Mouse (Mus musculus): Measurements from ENCODE around the gene Map4k1. TPM values are rescaled to one million over a fixed set of nuclear protein-coding genes. Genes with fewer than 3 reads are reported as not detected.

Map4k1 gene
- polyA plus RNA-seq, 1 experiment from 2014 or later = 4.7 TPM

DNA sequence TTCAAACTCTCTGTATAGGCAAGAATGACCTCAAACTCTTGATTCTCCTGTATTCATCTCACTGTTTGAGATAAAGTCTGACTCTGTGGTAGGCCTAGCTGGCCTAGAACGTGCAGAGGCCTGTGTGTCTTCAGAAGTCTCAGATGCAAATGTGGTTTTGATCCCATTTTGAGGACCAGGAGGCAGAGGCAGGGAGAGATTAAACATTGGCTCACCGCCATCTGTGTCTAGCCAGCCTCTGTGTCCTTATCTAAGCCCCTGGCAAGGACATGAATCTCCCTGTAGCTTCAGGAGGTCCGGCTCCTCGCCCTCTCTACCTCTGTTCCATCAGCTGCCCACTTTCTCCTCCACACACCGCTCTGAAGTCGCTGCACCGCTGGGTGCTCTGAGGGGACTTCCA is 34.6 kb downstream of the Map4k1 start:
- H3K27ac ChIP-seq = no peak overlapping the region
- no peak overlapping the region for H3K4me3 ChIP-seq (ENCODE audit: inconsistent target)
- no peaks in the 10 kb centered on the region for H3K79me2 ChIP-seq (ENCODE audit: inconsistent target)
- no peaks in the 10 kb centered on the region for H3K36me3 ChIP-seq (ENCODE audit: inconsistent target)
- 91% methylated on average over 7 of the region's 7 CpGs for WGBS (ENCODE audit: missing documents)

DNA sequence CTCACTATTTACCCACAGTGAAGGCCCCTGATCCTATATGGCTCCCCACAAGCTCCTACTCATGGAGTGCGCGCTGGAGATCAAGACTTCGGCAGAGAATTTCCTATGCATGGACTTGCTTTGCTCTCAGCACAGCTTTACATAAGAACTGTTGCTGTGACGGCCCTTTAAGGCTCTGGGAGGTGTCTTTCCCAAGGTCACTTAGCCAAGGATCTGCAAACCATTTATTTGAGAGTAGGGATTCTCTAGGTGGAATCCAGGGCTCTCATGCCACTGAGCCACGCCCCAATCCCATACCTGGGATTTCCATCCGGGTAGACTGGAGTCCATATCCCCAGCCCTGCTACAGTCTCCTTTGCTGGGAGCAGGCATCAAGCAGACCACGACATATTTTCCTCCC is 35.4 kb downstream of the Map4k1 start:
- WGBS (ENCODE audit: missing documents) = 91% methylated on average over 7 of the region's 7 CpGs

DNA sequence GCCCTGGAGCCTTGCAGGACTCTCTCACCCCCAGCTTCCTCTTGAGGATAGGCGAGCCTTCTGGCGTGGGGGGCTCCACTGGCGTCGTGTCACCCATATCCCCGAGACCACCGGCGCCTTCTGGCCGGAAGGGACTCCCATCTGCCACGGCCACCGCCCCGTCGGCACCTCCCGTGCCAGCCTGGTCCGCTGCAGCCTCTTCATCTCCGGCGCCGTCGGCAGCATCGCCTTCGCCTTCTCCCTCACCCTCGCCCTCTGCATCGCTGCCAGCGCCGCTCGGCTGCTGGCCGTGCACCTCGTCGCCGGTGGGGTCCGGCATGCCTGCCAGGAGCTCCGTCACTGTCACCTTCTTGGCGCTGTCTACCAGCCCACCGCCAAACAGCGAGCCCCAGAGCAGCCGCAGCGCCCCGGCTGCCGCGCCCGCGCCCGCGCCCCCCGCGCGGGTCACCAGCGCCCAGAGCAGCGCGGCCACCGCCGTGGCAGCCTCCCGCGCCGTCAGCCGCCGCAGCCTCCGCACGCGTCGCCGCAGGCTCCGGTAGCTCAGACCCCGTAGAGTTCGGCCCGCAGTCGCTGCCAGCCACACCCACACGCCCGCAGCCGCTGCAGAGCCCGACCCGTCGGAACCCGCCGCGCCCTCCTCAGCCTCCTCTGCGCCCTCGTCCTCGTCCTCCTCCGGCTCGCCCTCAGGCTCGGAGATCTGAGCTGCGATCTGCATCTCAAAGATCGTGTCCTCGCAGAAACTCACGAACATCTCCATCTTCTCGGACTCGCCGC is 37.8 kb downstream of the Map4k1 start:
- H3K36me3 ChIP-seq (ENCODE audit: inconsistent target) = no peaks in the 10 kb centered on the region
- no peaks in the 10 kb centered on the region for H3K79me2 ChIP-seq (ENCODE audit: inconsistent target)
- H3K27ac ChIP-seq = no peak overlapping the region
- 7% methylated on average over 70 of the region's 88 CpGs for WGBS (ENCODE audit: missing documents)
- no peak overlapping the region for H3K4me3 ChIP-seq (ENCODE audit: inconsistent target)

More for the DNA sequence above, 35.4 kb downstream of the Map4k1 start:
- H3K36me3 ChIP-seq (ENCODE audit: inconsistent target) = no peaks in the 10 kb centered on the region
- H3K4me3 ChIP-seq (ENCODE audit: inconsistent target) = no peak overlapping the region
- no peak overlapping the region for H3K27ac ChIP-seq
- no peaks in the 10 kb centered on the region for H3K79me2 ChIP-seq (ENCODE audit: inconsistent target)

DNA sequence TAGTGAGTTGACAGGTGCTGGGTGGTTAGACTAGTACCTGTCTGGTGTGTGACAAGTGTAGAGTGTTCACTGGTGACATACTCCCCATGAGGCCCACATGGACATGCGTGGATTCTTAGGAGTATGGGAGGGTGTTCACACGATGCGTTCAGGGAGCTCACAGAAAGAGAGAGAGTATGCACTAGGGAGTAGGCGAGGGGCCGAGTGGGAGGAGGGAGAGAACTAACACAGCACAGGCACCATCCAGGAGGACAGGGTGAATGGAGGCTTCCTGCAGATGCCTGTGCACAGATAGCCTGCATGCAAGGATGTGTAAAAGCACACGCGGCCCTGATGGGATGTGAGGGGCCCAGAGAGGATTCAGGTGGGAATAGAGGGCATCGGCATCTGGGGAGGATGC is 40.6 kb downstream of the Map4k1 start:
- Histone ChIP-seq H3K27ac (no peak overlapping the region), H3K79me2 (ENCODE audit: inconsistent target) (no peaks in the 10 kb centered on the region), H3K36me3 (ENCODE audit: inconsistent target) (no peaks in the 10 kb centered on the region), H3K4me3 (ENCODE audit: inconsistent target) (no peak overlapping the region)
- 93% methylated on average over 8 of the region's 8 CpGs for WGBS (ENCODE audit: missing documents)

DNA sequence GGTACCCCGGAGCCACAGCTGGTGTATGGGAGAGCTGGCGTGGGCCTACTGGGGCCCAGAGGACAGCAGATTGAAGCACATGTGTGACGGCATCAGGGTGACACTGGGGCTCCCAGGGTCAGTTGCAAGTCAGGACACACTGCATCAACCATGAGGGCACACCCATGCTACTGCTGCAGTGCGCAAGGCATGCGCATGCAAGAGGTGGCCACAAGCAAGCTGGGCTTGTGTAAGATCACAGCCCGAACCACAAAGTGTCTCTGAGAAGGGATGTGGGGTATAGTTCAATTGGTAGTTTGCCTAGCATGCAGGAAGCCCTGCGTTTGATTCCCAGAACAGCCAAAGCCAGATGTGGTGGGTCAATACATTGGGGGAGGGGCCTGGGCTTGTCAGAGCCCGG is 41.7 kb downstream of the Map4k1 start:
- no peak overlapping the region for H3K4me3 ChIP-seq (ENCODE audit: inconsistent target)
- H3K27ac ChIP-seq = no peak overlapping the region
- 92% methylated on average over 8 of the region's 8 CpGs for WGBS (ENCODE audit: missing documents)

DNA sequence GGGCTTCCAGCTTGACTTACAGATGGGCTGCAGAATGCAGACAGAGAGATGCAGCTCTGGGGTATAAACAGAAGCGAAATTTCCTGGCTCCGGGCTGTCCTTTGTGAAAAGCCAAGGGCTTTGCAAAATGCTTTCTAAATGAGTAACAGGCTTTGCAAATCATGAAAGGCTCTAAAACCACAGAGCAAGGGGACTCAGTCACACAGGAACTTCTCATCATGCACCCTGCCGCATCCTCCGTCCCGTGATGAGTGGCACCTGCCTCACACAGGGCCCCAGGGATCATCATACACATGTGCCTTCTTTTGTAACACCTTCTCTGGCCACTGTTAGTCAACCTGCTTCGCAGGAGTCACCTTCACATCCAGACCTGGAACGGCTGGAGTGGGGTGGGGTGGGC is 43.7 kb downstream of the Map4k1 start:
- no peaks in the 10 kb centered on the region for H3K36me3 ChIP-seq (ENCODE audit: inconsistent target)
- H3K4me3 ChIP-seq (ENCODE audit: inconsistent target) = no peak overlapping the region
- H3K79me2 ChIP-seq (ENCODE audit: inconsistent target) = no peaks in the 10 kb centered on the region
- no peak overlapping the region for H3K27ac ChIP-seq
- 82% methylated on average over 7 of the region's 7 CpGs for WGBS (ENCODE audit: missing documents)

More for the DNA sequence above, 41.7 kb downstream of the Map4k1 start:
- Histone ChIP-seq H3K79me2 (ENCODE audit: inconsistent target) (no peaks in the 10 kb centered on the region), H3K36me3 (ENCODE audit: inconsistent target) (no peaks in the 10 kb centered on the region)

DNA sequence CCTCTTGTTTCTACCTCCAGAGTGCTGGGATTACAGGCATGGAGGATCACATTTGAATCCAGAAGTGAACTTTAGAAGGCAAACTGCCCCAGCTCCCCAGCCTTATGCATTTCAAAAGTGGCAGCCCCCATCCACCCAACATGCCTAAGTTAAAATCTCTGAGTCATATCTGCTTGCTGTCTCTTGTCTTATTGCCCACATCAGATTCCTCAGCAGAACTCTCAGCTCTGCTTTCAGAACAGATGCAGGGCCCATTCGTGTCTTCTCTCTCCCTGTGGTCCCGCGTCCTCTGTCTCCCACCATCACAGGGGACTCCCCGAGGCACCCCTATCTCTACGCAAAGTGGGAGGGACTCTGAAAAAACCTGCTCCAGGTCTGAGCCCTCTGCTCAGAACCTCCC is 44.3 kb downstream of the Map4k1 start:
- 95% methylated on average over 5 of the region's 5 CpGs for WGBS (ENCODE audit: missing documents)
- no peaks in the 10 kb centered on the region for H3K36me3 ChIP-seq (ENCODE audit: inconsistent target)
- H3K27ac ChIP-seq = no peak overlapping the region
- no peaks in the 10 kb centered on the region for H3K79me2 ChIP-seq (ENCODE audit: inconsistent target)
- no peak overlapping the region for H3K4me3 ChIP-seq (ENCODE audit: inconsistent target)

DNA sequence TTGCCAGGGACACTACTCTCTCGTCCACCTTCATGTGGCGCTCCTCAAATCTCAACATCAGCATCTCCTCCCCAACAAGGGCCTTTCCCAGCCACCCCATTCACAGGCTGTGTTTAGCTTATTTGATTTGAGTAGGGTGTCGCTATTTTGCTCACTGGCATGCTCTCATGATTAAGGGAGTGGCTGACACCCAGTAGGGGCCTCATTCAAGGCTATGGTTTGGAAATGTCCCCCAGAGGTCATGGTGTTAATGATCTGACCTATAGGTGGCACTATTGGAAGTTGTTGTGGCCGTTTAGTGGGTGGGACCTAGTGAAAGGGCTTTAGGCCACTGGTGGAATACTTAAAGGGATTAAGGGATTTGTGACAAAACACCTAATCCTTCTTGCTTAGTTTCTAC is 45.0 kb downstream of the Map4k1 start:
- H3K79me2 ChIP-seq (ENCODE audit: inconsistent target) = no peaks in the 10 kb centered on the region
- whole genome bisulfite sequencing (ENCODE audit: missing documents) = 93% methylated on average over 4 of the region's 4 CpGs
- no peak overlapping the region for H3K27ac ChIP-seq
- H3K36me3 ChIP-seq (ENCODE audit: inconsistent target) = no peaks in the 10 kb centered on the region
- H3K4me3 ChIP-seq (ENCODE audit: inconsistent target) = no peak overlapping the region

DNA sequence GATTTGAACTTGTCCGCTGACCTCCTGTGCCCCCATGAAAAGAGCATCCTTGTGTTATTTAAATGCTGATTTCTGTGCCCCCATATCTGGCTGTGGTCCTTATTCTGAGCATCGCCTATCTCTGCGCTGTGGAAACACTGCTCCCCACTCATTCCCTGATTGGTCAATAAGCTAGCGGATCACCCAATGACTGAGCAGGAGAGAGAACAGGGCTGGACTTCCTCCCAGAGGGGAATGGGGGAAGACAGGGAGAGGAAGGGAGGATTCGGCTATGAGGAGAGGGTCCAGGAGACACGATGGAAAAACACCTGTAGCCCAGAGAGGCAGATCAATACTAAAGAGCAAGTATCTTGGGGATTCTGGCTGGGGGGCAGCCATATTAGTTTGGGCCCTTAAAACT is 46.9 kb downstream of the Map4k1 start:
- Histone ChIP-seq H3K27ac (no peak overlapping the region), H3K79me2 (ENCODE audit: inconsistent target) (no peaks in the 10 kb centered on the region), H3K4me3 (ENCODE audit: inconsistent target) (no peak overlapping the region), H3K36me3 (ENCODE audit: inconsistent target) (no peaks in the 10 kb centered on the region)
- 88% methylated on average over 6 of the region's 6 CpGs for WGBS (ENCODE audit: missing documents)

DNA sequence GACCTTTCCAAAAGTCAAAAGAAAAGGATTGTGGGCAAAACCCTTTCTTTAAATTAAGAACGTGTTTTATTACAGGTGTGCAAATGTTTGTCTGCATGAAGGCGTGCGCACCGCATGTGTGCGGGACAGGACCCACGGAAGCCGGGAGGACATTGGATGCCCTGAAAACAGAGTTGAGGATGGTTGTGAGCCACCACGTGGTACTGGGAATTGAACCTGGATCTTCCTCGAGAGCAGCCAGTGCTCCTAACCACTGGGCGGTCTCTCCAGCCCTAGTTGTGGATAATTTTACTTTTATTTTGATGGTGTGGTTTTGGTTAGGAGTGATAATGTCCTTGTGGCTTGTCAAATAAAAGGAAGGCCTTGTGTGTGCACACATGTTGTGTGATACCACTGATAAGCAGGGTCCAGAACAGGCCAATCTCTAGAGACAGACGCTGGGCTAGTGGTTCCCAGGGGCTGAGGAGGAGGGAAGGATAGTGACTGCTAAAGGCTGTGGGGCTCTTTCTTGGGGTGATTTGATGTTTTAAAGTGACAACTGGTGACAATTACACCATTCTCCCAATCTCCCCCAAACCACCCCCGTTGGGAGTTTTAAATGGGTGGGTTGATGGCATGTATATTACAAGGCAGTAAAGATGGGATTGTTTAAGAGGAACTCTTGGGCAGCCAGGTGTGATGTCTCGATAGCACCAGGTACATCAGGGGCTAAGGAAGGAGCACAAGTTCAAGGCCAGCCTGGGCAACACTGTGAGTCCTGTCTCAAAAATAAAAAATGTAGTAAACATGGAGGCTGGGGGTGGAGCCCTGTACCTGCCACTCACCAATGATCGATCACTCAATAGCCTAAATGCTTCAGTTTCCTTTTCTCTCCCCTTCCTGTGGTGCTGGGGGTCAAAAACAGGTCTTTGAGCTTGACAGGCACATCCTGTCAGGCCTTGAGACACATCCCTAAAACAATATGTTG is 48.1 kb downstream of the Map4k1 start:
- Histone ChIP-seq H3K4me3 (ENCODE audit: inconsistent target) (no peak overlapping the region), H3K27ac (no peak overlapping the region), H3K79me2 (ENCODE audit: inconsistent target) (no peaks in the 10 kb centered on the region), H3K36me3 (ENCODE audit: inconsistent target) (no peaks in the 10 kb centered on the region)
- 71% methylated on average over 14 of the region's 14 CpGs for WGBS (ENCODE audit: missing documents)

DNA sequence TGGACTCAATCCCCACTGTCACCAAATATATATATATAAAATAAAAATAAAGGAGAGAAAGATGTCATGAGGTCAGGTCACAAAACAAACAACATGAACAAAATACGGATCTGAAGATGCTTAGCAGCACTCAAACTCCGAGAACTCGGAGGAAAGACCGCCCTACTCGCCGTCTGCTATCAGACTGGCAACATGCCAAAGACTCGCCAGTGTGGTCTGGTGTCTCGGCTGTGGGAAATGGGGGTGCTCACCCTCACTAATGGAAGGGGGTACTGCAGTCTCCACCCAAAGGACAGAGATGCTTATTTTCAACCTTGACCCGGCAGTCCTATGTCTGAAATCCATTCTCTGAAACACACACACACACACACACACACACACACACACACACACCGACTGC is 49.8 kb downstream of the Map4k1 start:
- 81% methylated on average over 10 of the region's 10 CpGs for WGBS (ENCODE audit: missing documents)
- no peaks in the 10 kb centered on the region for H3K36me3 ChIP-seq (ENCODE audit: inconsistent target)
- no peaks in the 10 kb centered on the region for H3K79me2 ChIP-seq (ENCODE audit: inconsistent target)
- H3K27ac ChIP-seq = no peak overlapping the region
- H3K4me3 ChIP-seq (ENCODE audit: inconsistent target) = no peak overlapping the region

DNA sequence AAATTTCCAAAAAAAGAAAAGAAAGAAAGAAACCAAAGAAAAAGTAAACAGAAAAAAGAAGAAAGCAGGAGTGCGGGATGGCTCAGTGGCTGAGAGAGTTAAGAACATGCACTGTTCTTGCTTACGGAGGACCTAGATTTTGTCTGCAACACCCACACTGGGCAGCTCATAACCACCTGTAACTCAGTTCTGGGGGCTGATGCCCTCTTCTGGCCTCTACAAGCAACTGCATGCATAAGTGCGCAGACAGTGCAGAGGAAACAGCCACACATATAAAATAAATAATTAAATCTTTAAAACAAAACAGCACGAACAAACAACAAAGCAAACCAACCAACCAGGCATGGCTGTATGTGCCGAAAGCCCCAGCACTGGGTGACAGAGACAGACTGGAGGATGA is 50.8 kb downstream of the Map4k1 start:
- no peaks in the 10 kb centered on the region for H3K79me2 ChIP-seq (ENCODE audit: inconsistent target)
- H3K4me3 ChIP-seq (ENCODE audit: inconsistent target) = no peak overlapping the region
- WGBS (ENCODE audit: missing documents) = 92% methylated on average over 5 of the region's 5 CpGs
- no peaks in the 10 kb centered on the region for H3K36me3 ChIP-seq (ENCODE audit: inconsistent target)
- no peak overlapping the region for H3K27ac ChIP-seq

DNA sequence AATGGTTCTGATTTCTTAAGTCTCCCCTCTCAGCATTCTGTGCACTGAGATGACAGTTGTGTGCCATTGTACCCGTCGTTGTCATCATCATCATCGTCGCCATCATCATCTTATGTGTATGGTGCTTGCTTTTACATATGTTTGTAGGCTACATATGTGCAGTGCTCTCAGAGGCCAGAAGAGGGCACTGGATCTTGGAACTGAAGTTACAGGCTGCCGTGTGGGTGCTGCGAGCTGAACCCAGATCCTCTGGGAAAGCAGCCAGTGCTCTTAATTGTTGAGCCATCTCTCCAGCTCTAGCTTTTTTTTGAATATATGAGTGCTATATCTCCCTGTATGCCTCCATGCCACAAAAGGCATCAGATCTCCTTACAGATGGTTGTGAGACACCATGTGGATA is 55.4 kb downstream of the Map4k1 start:
- H3K27ac ChIP-seq = no peak overlapping the region
- WGBS (ENCODE audit: missing documents) = 88% methylated on average over 6 of the region's 6 CpGs
- H3K36me3 ChIP-seq (ENCODE audit: inconsistent target) = no peaks in the 10 kb centered on the region
- H3K79me2 ChIP-seq (ENCODE audit: inconsistent target) = no peaks in the 10 kb centered on the region
- no peak overlapping the region for H3K4me3 ChIP-seq (ENCODE audit: inconsistent target)

DNA sequence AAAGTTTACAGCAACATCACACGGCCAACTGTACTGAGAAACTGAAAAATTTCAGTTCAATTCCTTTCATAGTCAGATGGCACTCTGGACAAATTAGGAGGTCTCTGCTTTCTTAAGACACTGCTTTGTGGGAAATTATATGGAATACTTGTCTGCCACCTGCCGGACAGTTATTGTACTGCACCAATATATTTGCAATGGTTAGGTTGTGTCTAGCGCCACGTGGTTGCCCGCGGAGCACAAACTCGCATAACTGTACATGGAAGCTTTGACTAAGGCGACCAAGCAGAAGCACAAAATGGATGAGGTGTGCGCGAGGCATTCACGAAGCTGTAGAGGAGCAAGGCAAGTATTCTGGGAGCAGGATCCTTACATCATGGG is 57.7 kb downstream of the Map4k1 start:
- Histone ChIP-seq H3K36me3 (ENCODE audit: inconsistent target) (no peaks in the 10 kb centered on the region), H3K27ac (no peak overlapping the region), H3K79me2 (ENCODE audit: inconsistent target) (no peaks in the 10 kb centered on the region), H3K4me3 (ENCODE audit: inconsistent target) (no peak overlapping the region)
- WGBS (ENCODE audit: missing documents) = 2% methylated on average over 11 of the region's 11 CpGs

DNA sequence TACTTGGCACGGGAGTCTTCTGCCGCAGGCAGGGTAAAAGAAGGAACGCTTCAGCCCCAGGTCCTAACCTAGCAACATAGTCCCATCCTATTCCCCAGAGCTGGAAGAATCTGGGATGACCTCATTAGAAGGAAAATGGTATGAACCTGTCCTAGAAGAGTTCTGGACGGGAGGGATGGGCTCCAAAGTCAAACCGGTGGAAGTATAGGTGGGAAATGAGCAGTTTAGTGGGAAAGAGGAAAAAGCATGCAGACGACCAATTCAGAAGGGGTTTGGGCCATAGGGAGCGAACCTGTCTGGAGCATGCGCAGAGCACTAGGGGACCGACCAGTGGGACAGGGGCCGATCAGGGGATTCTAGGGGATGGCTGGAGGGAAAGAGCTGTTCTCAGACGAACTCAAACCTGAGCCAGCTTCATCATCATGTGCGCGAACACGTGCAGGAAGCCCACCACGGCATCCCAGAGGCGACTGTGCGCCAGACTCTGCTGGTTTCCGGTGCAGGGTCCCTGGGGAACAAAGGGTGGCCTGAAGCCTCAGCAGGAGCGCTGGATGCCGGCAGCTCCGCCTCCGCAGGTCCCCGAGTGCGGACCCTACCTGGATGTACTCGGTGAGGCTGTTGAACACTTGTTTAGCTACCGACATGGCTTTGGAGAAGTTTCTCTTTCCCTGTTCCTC is 58.3 kb downstream of the Map4k1 start:
- Histone ChIP-seq H3K4me3 (ENCODE audit: inconsistent target) (no peak overlapping the region), H3K27ac (no peak overlapping the region), H3K79me2 (ENCODE audit: inconsistent target) (no peaks in the 10 kb centered on the region), H3K36me3 (ENCODE audit: inconsistent target) (no peaks in the 10 kb centered on the region)
- 3% methylated on average over 26 of the region's 26 CpGs for WGBS (ENCODE audit: missing documents)
